ENCODE assay signal across 20 mouse cellular contexts in the genomic region with DNA sequence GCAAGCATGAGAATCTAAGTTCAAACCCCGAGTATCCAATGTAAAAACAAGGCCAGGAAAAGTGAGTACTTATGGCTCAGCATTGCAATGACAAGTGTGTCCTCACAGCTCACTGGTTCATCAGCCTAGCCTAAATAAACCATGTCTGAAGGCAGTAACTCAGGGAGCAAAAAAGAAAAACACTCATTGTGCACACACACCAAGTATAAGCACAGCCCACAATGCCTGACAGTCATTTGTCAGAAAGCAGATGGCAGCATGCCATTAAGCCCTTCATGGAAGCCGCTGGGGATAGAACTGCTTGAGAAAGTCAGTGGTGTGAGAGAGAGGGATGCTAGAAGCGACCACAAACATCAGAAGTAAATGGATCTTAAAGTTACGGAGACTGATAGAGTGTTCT. TPM values are rescaled to one million over a fixed set of nuclear protein-coding genes. Genes with fewer than 3 reads are reported as not detected.
DNase-seq lines count a peak whose midpoint lies in the region; ATAC-seq lines count a peak whose summit lies in the region.
"Had no signal": no experiment of that assay in that cellular context is flagged by ENCODE, and none has a peak within 500 bp of the region (broad histone marks: within the 10 kb centered on the region; RNA-seq: fewer than 3 reads in every experiment).

No protein-coding gene starts in this region.

- H3K4me1 ChIP-seq in kidney, embryonic 15.5 days, result no peaks in the 10 kb centered on the region
- H3K4me1 ChIP-seq in hindbrain, embryonic 16.5 days (ENCODE audit: control insufficient read depth, insufficient read depth, low read depth, low read length), result no peaks in the 10 kb centered on the region
- H3K4me1 ChIP-seq in heart, embryonic 12.5 days (replicated peaks), result peaks cover 5% of the 10 kb centered on the region; the same call in 1 of the 2 replicates
- H3K4me1 ChIP-seq: embryonic facial prominence, embryonic 13.5 days; intestine, embryonic 15.5 days; limb, embryonic 12.5 days; liver, embryonic 15.5 days; megakaryocyte, embryonic 14.5 days had no signal

- H3K4me2 ChIP-seq in kidney, embryonic 15.5 days, result no peak overlapping the region
- H3K4me2 ChIP-seq in hindbrain, embryonic 16.5 days (ENCODE audit: low read length), result no peak overlapping the region
- no peak overlapping the region for H3K4me2 ChIP-seq in heart, embryonic 12.5 days
- H3K4me2 ChIP-seq: embryonic facial prominence, embryonic 13.5 days; intestine, embryonic 15.5 days; limb, embryonic 12.5 days; liver, embryonic 15.5 days had no signal

- no peaks in the 10 kb centered on the region for H3K9me3 ChIP-seq in kidney, embryonic 15.5 days (replicated peaks)
- no peaks in the 10 kb centered on the region for H3K9me3 ChIP-seq in hindbrain, embryonic 16.5 days (ENCODE audit: control insufficient read depth, low read length)
- no peaks in the 10 kb centered on the region for H3K9me3 ChIP-seq in heart, embryonic 12.5 days (replicated peaks)
- H3K9me3 ChIP-seq: embryonic facial prominence, embryonic 13.5 days; intestine, embryonic 15.5 days; limb, embryonic 12.5 days; liver, embryonic 15.5 days; megakaryocyte, embryonic 14.5 days had no signal

- H3K27me3 ChIP-seq in kidney, embryonic 15.5 days, result no peaks in the 10 kb centered on the region
- no peaks in the 10 kb centered on the region for H3K27me3 ChIP-seq in hindbrain, embryonic 16.5 days (replicated peaks; ENCODE audit: control insufficient read depth, insufficient read depth, low read length)
- H3K27me3 ChIP-seq in heart, embryonic 12.5 days (replicated peaks), result no peaks in the 10 kb centered on the region
- H3K27me3 ChIP-seq: embryonic facial prominence, embryonic 13.5 days; intestine, embryonic 15.5 days; limb, embryonic 12.5 days; liver, embryonic 15.5 days; megakaryocyte, embryonic 14.5 days had no signal

- DNase-seq in adrenal gland, postnatal 14 days, result peak; percentile 11
- no peak for DNase-seq in adrenal gland, adult 8-10 months
- DNase-seq in kidney, postnatal 4 days, result no peak
- DNase-seq in brain, adult 2 months (ENCODE audit: low read depth, low spot score), result peak; percentile 29
- no peak for DNase-seq in frontal cortex, adult 2 months (ENCODE audit: extremely low spot score in 1 of 2, low spot score in 1 of 2)
- DNase-seq: cerebellum, adult 8-10 months; kidney, postnatal 10 days had no signal

- WGBS in kidney, embryonic 15.5 days, result 84% methylated on average over 4 of the region's 4 CpGs
- WGBS in hindbrain, embryonic 16.5 days, result 45% methylated on average over 4 of the region's 4 CpGs
- 86% methylated on average over 4 of the region's 4 CpGs for WGBS in heart, embryonic 12.5 days

- no peak overlapping the region for H3K9ac ChIP-seq in kidney, embryonic 15.5 days
- H3K9ac ChIP-seq in hindbrain, embryonic 16.5 days (ENCODE audit: low read depth, low read length), result no peak overlapping the region
- no peak overlapping the region for H3K9ac ChIP-seq in heart, embryonic 12.5 days
- H3K9ac ChIP-seq: embryonic facial prominence, embryonic 13.5 days; intestine, embryonic 15.5 days; limb, embryonic 12.5 days; liver, embryonic 15.5 days had no signal

- H3K27ac ChIP-seq in kidney, embryonic 15.5 days, result no peak overlapping the region
- no peak overlapping the region for H3K27ac ChIP-seq in hindbrain, embryonic 16.5 days (ENCODE audit: low read depth, low read length)
- H3K27ac ChIP-seq in heart, embryonic 12.5 days (ENCODE audit: poor library complexity, severe bottlenecking), result no peak overlapping the region
- H3K27ac ChIP-seq: embryonic facial prominence, embryonic 13.5 days; intestine, embryonic 15.5 days; limb, embryonic 12.5 days; liver, embryonic 15.5 days had no signal

- peaks cover 40% of the 10 kb centered on the region for H3K36me3 ChIP-seq in kidney, embryonic 15.5 days
- 0 out of 2 replicates have a peak, but pooled peaks cover 6% of the 10 kb centered on the region for H3K36me3 ChIP-seq in hindbrain, embryonic 16.5 days (ENCODE audit: control insufficient read depth, insufficient read depth, low read length)
- peaks cover 39% of the 10 kb centered on the region for H3K36me3 ChIP-seq in heart, embryonic 12.5 days

- H3K4me3 ChIP-seq in kidney, embryonic 15.5 days (replicated peaks), result no peak overlapping the region
- no peak overlapping the region for H3K4me3 ChIP-seq in hindbrain, embryonic 16.5 days (ENCODE audit: low read length)
- no peak overlapping the region for H3K4me3 ChIP-seq in heart, embryonic 12.5 days
- H3K4me3 ChIP-seq: embryonic facial prominence, embryonic 13.5 days; intestine, embryonic 15.5 days; limb, embryonic 12.5 days; liver, embryonic 15.5 days; megakaryocyte, embryonic 14.5 days had no signal

- ATAC-seq in kidney, embryonic 15.5 days (replicated peaks; ENCODE audit: low FRiP score), result 0 out of 2 replicates have a peak, but pooled peaks have one; percentile 33
- peak; percentile 75 for ATAC-seq in hindbrain, embryonic 16.5 days
- ATAC-seq in heart, embryonic 12.5 days (ENCODE audit: insufficient number of reproducible peaks, low FRiP score), result no peak
- ATAC-seq: intestine, embryonic 15.5 days had no signal

RNA-seq across cellular contexts. Expression of a gene that starts 31.0 kb away (rescaled TPM):
- 30.9 and 36.7 TPM in 2 replicates for total RNA-seq in adrenal gland, postnatal 14 days (2021)
- 10 to 100 TPM; 43.3 to 63.0 (median 53.2) TPM for total RNA-seq in adrenal gland, adult 8-10 months (2022)
- 54.3 and 58.4 TPM in 2 replicates for polyA plus RNA-seq in kidney, embryonic 15.5 days (2015; fragmentation: Nextera tagmentation; extraction: Ambion mirVana)
- 79.8 and 90.4 TPM in 2 replicates for polyA plus RNA-seq in hindbrain, embryonic 16.5 days (2015; fragmentation: Nextera tagmentation; extraction: Ambion mirVana)
- 84.4 and 85.5 TPM in 2 replicates for polyA plus RNA-seq in frontal cortex, adult 2 months (2012; rRNA removed)
- 36.3 and 37.8 TPM in 2 replicates for polyA plus RNA-seq in heart, embryonic 12.5 days (2016; fragmentation: Nextera tagmentation; extraction: Ambion mirVana)

RNA-seq across cellular contexts. Expression of a gene that starts 37.7 kb away (rescaled TPM):
- 0.74 and 0.83 TPM in 2 replicates for total RNA-seq in adrenal gland, postnatal 14 days (2021)
- total RNA-seq in adrenal gland, adult 8-10 months (2022), result 1 to 10 TPM; 2.1 to 4.7 (median 3.3) TPM
- polyA plus RNA-seq in kidney, embryonic 15.5 days (2015; fragmentation: Nextera tagmentation; extraction: Ambion mirVana), result 0.18 and 0.47 TPM in 2 replicates
- polyA plus RNA-seq in hindbrain, embryonic 16.5 days (2015; fragmentation: Nextera tagmentation; extraction: Ambion mirVana), result 0.10 and 0.12 TPM in 2 replicates
- polyA plus RNA-seq in frontal cortex, adult 2 months (2012; rRNA removed), result 9.8 and 11.9 TPM in 2 replicates
- not detected in 2 replicates for polyA plus RNA-seq in heart, embryonic 12.5 days (2016; fragmentation: Nextera tagmentation; extraction: Ambion mirVana)
- total RNA-seq: neutrophil, adult 5-6 weeks had no signal
- polyA plus RNA-seq: embryonic facial prominence, embryonic 13.5 days; limb, embryonic 12.5 days; liver, embryonic 15.5 days had no signal

RNA-seq across cellular contexts. Expression of a gene that starts 52.9 kb away (rescaled TPM):
- total RNA-seq in adrenal gland, postnatal 14 days (2021), result 16.8 and 17.3 TPM in 2 replicates
- total RNA-seq in adrenal gland, adult 8-10 months (2022), result 10 to 100 TPM; 16.3 to 34.5 (median 22.1) TPM
- 24.9 and 26.9 TPM in 2 replicates for polyA plus RNA-seq in kidney, embryonic 15.5 days (2015; fragmentation: Nextera tagmentation; extraction: Ambion mirVana)
- 15.7 and 17.5 TPM in 2 replicates for polyA plus RNA-seq in hindbrain, embryonic 16.5 days (2015; fragmentation: Nextera tagmentation; extraction: Ambion mirVana)
- polyA plus RNA-seq in frontal cortex, adult 2 months (2012; rRNA removed), result 10.1 TPM in 2 replicates
- 13.9 and 15.1 TPM in 2 replicates for polyA plus RNA-seq in heart, embryonic 12.5 days (2016; fragmentation: Nextera tagmentation; extraction: Ambion mirVana)

RNA-seq across cellular contexts. Expression of a gene that starts 56.7 kb away (rescaled TPM):
- total RNA-seq in adrenal gland, postnatal 14 days (2021), result not detected in 2 replicates
- not detected for total RNA-seq in adrenal gland, adult 8-10 months (2022)
- polyA plus RNA-seq in kidney, embryonic 15.5 days (2015; fragmentation: Nextera tagmentation; extraction: Ambion mirVana), result not detected in 2 replicates
- polyA plus RNA-seq in hindbrain, embryonic 16.5 days (2015; fragmentation: Nextera tagmentation; extraction: Ambion mirVana), result not detected in 2 replicates
- not detected in 2 replicates for polyA plus RNA-seq in frontal cortex, adult 2 months (2012; rRNA removed)
- polyA plus RNA-seq in heart, embryonic 12.5 days (2016; fragmentation: Nextera tagmentation; extraction: Ambion mirVana), result not detected in 2 replicates
- total RNA-seq: layer of hippocampus, postnatal 14 days; neutrophil, adult 5-6 weeks had no signal
- polyA plus RNA-seq: embryonic facial prominence, embryonic 13.5 days; gonadal fat pad, adult 2 months; heart, embryonic 16.5 days; intestine, embryonic 15.5 days; limb, embryonic 12.5 days; liver, embryonic 15.5 days; urinary bladder, adult 2 months had no signal

Comparison
In these comparisons a context has a peak if more than half of its experiments do, and no peak if none do; other contexts are left out.
1. DNase-seq: peak in adrenal gland, postnatal 14 days (single experiment) and brain, adult 2 months (single experiment); none in adrenal gland, adult 8-10 months (single experiment), kidney, postnatal 4 days (0 of 2) and frontal cortex, adult 2 months (0 of 2).